Mouse (Mus musculus) embryo, embryonic 11.5 days (tissue): ENCODE data around the gene Nlrp9a.
"Not testable (repeated sequence)": the region's sequence is repeated elsewhere in the genome, so short reads cannot be mapped to it uniquely, and the experiment has no call there.

ENCODE experiments used
- DNase-seq: peaks from one replicate; pipeline ENCODE4 v3.0.0-alpha.2; 2012; ENCODE audit warnings: low read depth, low spot score

Gene Nlrp9a

GRCm38 (mm10) chr7:26534723-26535122, at the start of gene Nlrp9a:
Gene Nlrp9a, plus strand, starts transcription at chr7:26535023.
- not testable (repeated sequence) for DNase-seq

- not testable (repeated sequence) for DNase-seq
Measured at GRCm38 (mm10) chr7:26489514-26489913, 45.3 kb upstream of the Nlrp9a start.

- DNase-seq = no peak
Measured at GRCm38 (mm10) chr7:26589077-26589476, 54.3 kb downstream of the Nlrp9a start.

- DNase-seq = no peak
Measured at GRCm38 (mm10) chr7:26589774-26590173, 55.0 kb downstream of the Nlrp9a start.

GRCm38 (mm10) chr7:26618364-26618763, 83.5 kb downstream of the Nlrp9a start, which contains the start of gene Vmn1r185:
Gene Vmn1r185, minus strand, starts transcription at chr7:26618464.
- not testable (repeated sequence) for DNase-seq
